7 mouse cellular contexts compared by ENCODE assay signal in the genomic region with DNA sequence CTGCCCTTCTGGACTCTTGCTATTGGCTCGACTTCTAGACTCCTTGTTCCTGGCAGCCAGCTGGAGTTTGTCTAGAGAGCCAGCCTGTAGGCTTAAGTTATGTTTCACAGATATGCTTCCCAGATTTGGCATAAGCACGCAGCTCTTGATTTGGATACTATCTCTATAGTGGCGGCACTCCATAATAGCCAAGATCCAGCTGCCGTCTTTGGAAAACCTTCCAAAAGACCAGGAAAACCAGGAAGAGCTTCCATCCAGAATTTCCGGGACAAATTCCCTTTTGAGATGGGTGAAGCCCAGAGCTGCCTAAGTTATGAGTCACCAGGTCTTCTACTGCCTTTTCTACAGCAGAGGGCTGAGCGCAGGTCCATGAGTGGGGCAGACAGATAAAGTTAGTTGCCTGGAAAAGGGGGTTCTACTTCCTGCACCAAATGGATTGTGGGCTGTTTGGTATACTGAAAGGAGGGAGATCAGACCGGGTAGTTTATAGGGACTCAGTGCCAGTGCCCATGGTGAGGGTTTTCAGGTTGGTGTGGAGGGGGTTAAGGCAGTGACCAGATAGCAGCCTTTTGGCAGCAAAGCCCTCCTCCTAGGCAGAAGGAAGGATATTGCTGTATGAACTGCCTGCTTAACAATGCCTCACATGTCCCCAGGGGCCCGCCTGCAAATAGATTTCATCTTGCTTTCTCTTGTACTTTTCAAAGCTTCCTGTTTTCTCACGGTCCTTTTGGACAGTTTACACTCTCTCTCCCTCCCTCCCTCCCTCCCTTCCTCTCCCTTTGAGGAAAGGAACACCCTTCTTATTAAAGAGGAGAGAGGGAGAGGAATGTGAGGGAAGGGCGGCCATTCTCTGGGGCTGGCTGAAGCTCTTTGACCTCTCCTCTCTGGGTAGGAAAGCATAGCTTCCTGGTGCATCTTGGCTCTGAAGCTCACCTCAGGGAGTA. TPM values are rescaled to one million over a fixed set of nuclear protein-coding genes. Genes with fewer than 3 reads are reported as not detected.
DNase-seq lines count a peak whose midpoint lies in the region; ATAC-seq and TF ChIP-seq lines count a peak whose summit lies in the region.

No protein-coding gene starts in this region.

- no peaks in the 10 kb centered on the region for H3K9me3 ChIP-seq in liver, embryonic 14.5 days (ENCODE audit: control insufficient read depth, low read length)
- H3K9me3 ChIP-seq in stomach, embryonic 14.5 days (ENCODE audit: control insufficient read depth, low read depth, low read length), result no peaks in the 10 kb centered on the region

- H3K9ac ChIP-seq in heart, adult 2 months (ENCODE audit: low read depth, low read length), result no peak overlapping the region
- H3K9ac ChIP-seq in liver, embryonic 14.5 days (replicated peaks), result no peak overlapping the region
- no peak overlapping the region for H3K9ac ChIP-seq in stomach, embryonic 14.5 days (replicated peaks; ENCODE audit: low read depth, low read length)

- H3K27me3 ChIP-seq in heart, adult 2 months (ENCODE audit: control insufficient read depth, insufficient read depth, low read length), result no peaks in the 10 kb centered on the region
- no peaks in the 10 kb centered on the region for H3K27me3 ChIP-seq in liver, embryonic 14.5 days (ENCODE audit: control insufficient read depth, insufficient read depth, low read length)
- no peaks in the 10 kb centered on the region for H3K27me3 ChIP-seq in stomach, embryonic 14.5 days (ENCODE audit: control insufficient read depth, insufficient read depth, low read length)

- no peaks in the 10 kb centered on the region for H3K79me2 ChIP-seq in heart, adult 2 months (replicated peaks; ENCODE audit: control insufficient read depth, insufficient read depth, low read length)

- ATAC-seq in liver, embryonic 14.5 days (ENCODE audit: insufficient read depth), result peak; percentile 28; the same call in 1 of the 2 replicates
- peak; percentile 59; the same call in 1 of the 2 replicates for ATAC-seq in stomach, embryonic 14.5 days (ENCODE audit: insufficient number of reproducible peaks, insufficient read depth, low FRiP score, low read depth)

- peak; percentile 28; the same call in 1 of the 2 replicates for TF ChIP-seq CTCF in heart, adult 2 months (IDR thresholded peaks at IDR 0.05)
- no peak for TF ChIP-seq CTCF in liver, embryonic 14.5 days (IDR thresholded peaks at IDR 0.05; ENCODE audit: low read depth)

- WGBS in heart, adult 2 months, result 13% methylated on average over 10 of the region's 10 CpGs
- 33% methylated on average over 10 of the region's 10 CpGs for WGBS in liver, embryonic 14.5 days (ENCODE audit: insufficient replicate concordance)
- WGBS in stomach, embryonic 14.5 days, result 30% methylated on average over 10 of the region's 10 CpGs

- peaks cover 47% of the 10 kb centered on the region for H3K4me1 ChIP-seq in heart, adult 2 months (ENCODE audit: control insufficient read depth, insufficient read depth, low read length)
- peaks cover 0 to 7% of the 10 kb centered on the region in 2 experiments; a peak in 2 of 4 replicates for H3K4me1 ChIP-seq in liver, embryonic 14.5 days (replicated peaks; ENCODE audit: control insufficient read depth in 2 of 2, insufficient read depth in 2 of 2, low read length in 1 of 2)
- H3K4me1 ChIP-seq in stomach, embryonic 14.5 days (ENCODE audit: control insufficient read depth, insufficient read depth, low read length), result peaks cover 33% of the 10 kb centered on the region

- TF ChIP-seq POLR2A in heart, adult 2 months (IDR thresholded peaks at IDR 0.05; ENCODE audit: insufficient read depth, low read depth, low read length), result no peak; the same call in 1 of the 2 replicates

- DNase-seq in MEL-GATA-1-ER (ENCODE audit: extremely low read depth, low read depth), result peak; percentile 19
- DNase-seq in adrenal gland, postnatal 25 days, result peak; percentile 29
- peak; percentile 79 to 89 for DNase-seq in heart, adult 2 months
- peak; percentile 65 for DNase-seq in kidney, adult 18-20 months
- no peak for DNase-seq in liver, embryonic 14.5 days (ENCODE audit: low read depth in 3 of 3, low spot score in 3 of 3)
- no peak for DNase-seq in cerebellum, adult 9-10 months

- H3K36me3 ChIP-seq in heart, adult 2 months (ENCODE audit: control insufficient read depth, insufficient read depth, low read length), result peaks cover 53% of the 10 kb centered on the region
- no peaks in the 10 kb centered on the region for H3K36me3 ChIP-seq in liver, embryonic 14.5 days (replicated peaks; ENCODE audit: control insufficient read depth, insufficient read depth, low read depth)
- no peaks in the 10 kb centered on the region for H3K36me3 ChIP-seq in stomach, embryonic 14.5 days (ENCODE audit: control insufficient read depth, insufficient read depth, low read length)

- H3K4me3 ChIP-seq in heart, adult 2 months, result no peak overlapping the region; the same call in 1 of the 2 replicates
- no peak overlapping the region for H3K4me3 ChIP-seq in liver, embryonic 14.5 days (ENCODE audit: insufficient read depth in 1 of 2, low read depth in 2 of 2, low read length in 2 of 2)
- H3K4me3 ChIP-seq in stomach, embryonic 14.5 days (ENCODE audit: low read depth, low read length), result no peak overlapping the region

- H3K27ac ChIP-seq in heart, adult 2 months, result peak overlapping the region; percentile 98
- no peak overlapping the region for H3K27ac ChIP-seq in liver, embryonic 14.5 days
- H3K27ac ChIP-seq in stomach, embryonic 14.5 days (ENCODE audit: low read length), result peak overlapping the region; percentile 88

- intact Hi-C loops in heart, adult 2 months (cut with DNase I), result loop anchor here (1.0 to 5.0 kb wide), 5 partner anchors 8 to 111 kb away; a partner anchor contains a TSS

- 0 out of 2 replicates have a peak, but pooled peaks have one; percentile 33 for TF ChIP-seq EP300 in heart, adult 2 months (IDR thresholded peaks at IDR 0.05; ENCODE audit: insufficient read depth, low read depth, low read length)
- TF ChIP-seq EP300 in liver, embryonic 14.5 days (IDR thresholded peaks at IDR 0.05; ENCODE audit: low read depth), result no peak

- no peak overlapping the region for H3K4me2 ChIP-seq in liver, embryonic 14.5 days (ENCODE audit: low read depth)
- H3K4me2 ChIP-seq in stomach, embryonic 14.5 days (replicated peaks; ENCODE audit: low read depth, low read length), result no peak overlapping the region

RNA-seq across cellular contexts. Expression of a gene that starts 53.9 kb away (rescaled TPM):
- total RNA-seq in adrenal gland, postnatal 25 days (2021), result 4.8 and 6.7 TPM in 2 replicates
- 10 to 100 TPM in 1 of 2 experiments, 1 to 10 TPM in 1; 9.7 to 14.4 TPM for total RNA-seq in heart, adult 2 months (2021)
- polyA plus RNA-seq in heart, adult 2 months (2012; rRNA removed), result 5.0 and 7.8 TPM in 2 replicates
- 0.46 and 0.56 TPM in 2 replicates for polyA plus RNA-seq in liver, embryonic 14.5 days (2012; rRNA removed)
- 0.23 and 0.28 TPM in 2 replicates for polyA plus RNA-seq in liver, embryonic 14.5 days (2014; fragmentation: Nextera tagmentation; extraction: Ambion mirVana)
- polyA plus RNA-seq in stomach, embryonic 14.5 days (2014; fragmentation: Nextera tagmentation; extraction: Ambion mirVana), result 0.93 and 1.2 TPM in 2 replicates

Comparison
In these comparisons a context has a peak if more than half of its experiments do, and no peak if none do; other contexts are left out.
1. DNase-seq: peak in MEL-GATA-1-ER (single experiment), adrenal gland, postnatal 25 days (single experiment), heart, adult 2 months (2 of 2) and kidney, adult 18-20 months (single experiment); none in liver, embryonic 14.5 days (0 of 3) and cerebellum, adult 9-10 months (single experiment).